Mouse (Mus musculus) midbrain, embryonic 15.5 days (tissue): ENCODE measurements around the gene Lbh. TPM values are rescaled to one million over a fixed set of nuclear protein-coding genes. Genes with fewer than 3 reads are reported as not detected.

Experiments used
- ATAC-seq: fragments of 200-750 bp; cut with Nextera tagmentation; replicated peaks from 2 replicates; pipeline ENCODE4 v1.8.0; 2017; ENCODE audit warnings: moderate TSS enrichment
- H3K27ac ChIP-seq: fragments of 300-500 bp; sonication (generic); 2 replicates; pipeline ENCODE4 v1.5.1; 2015; ENCODE audit warnings: mild to moderate bottlenecking, inconsistent platforms
- H3K27me3 ChIP-seq: fragments of 300-500 bp; sonication (generic); replicated peaks from 2 replicates; pipeline ENCODE4 v1.6.1; 2015; ENCODE audit warnings: inconsistent platforms
- H3K36me3 ChIP-seq: fragments of 300-500 bp; sonication (generic); replicated peaks from 2 replicates; pipeline ENCODE4 v1.6.1; 2015; ENCODE audit warnings: inconsistent platforms
- H3K4me1 ChIP-seq: fragments of 300-500 bp; sonication (generic); 2 replicates; pipeline ENCODE4 v1.6.1; 2015; ENCODE audit warnings: inconsistent platforms
- H3K4me2 ChIP-seq: fragments of 300-500 bp; sonication (generic); 2 replicates; pipeline ENCODE4 v1.6.1; 2015; ENCODE audit warnings: inconsistent platforms, mild to moderate bottlenecking, moderate library complexity
- H3K4me3 ChIP-seq: fragments of 300-500 bp; sonication (generic); 2 replicates; pipeline ENCODE4 v1.5.1; 2015; ENCODE audit warnings: mild to moderate bottlenecking, inconsistent platforms
- H3K9ac ChIP-seq: fragments of 300-500 bp; sonication (generic); 2 replicates; pipeline ENCODE4 v1.6.1; 2015; ENCODE audit warnings: mild to moderate bottlenecking, inconsistent platforms
- H3K9me3 ChIP-seq: fragments of 300-500 bp; sonication (generic); 2 replicates; pipeline ENCODE4 v1.6.1; 2016; ENCODE audit warnings: inconsistent platforms
- WGBS: fragments of 180-500 bp; shearing (Covaris S2); methylation state at CpG from one replicate; pipeline ENCODE4 v1.1.7; 2015; ENCODE audit warnings: mixed read lengths; 5-methylcytosine and 5-hydroxymethylcytosine counted together
- polyA plus RNA-seq: library from polyadenylated mRNA; unstranded; fragments of >200 nt; fragmentation: Nextera tagmentation; extraction: Ambion mirVana; gene quantifications from 2 replicates; pipeline ENCODE4 v1.2.1, GENCODE M21; 2015

The Lbh gene
- polyA plus RNA-seq, 1 experiment from 2014 or later, result 5.7 TPM

- no peak overlapping the region for H3K9ac ChIP-seq
- ATAC-seq, result no peak
Observed at GRCm38 (mm10) chr17:72933116-72933515, 15.0 kb downstream of the Lbh start.

GRCm38 (mm10) chr17:72934146-72934545, 16.0 kb downstream of the Lbh start:
- ATAC-seq, result no peak
- Histone ChIP-seq H3K4me1 (0 out of 2 replicates have a peak, but pooled peaks cover 15% of the 10 kb centered on the region), H3K27me3 (no peaks in the 10 kb centered on the region)

More at GRCm38 (mm10) chr17:72933116-72933515, 15.0 kb downstream of the Lbh start:
- no peak overlapping the region for H3K4me3 ChIP-seq
- no peaks in the 10 kb centered on the region for H3K27me3 ChIP-seq
- H3K9me3 ChIP-seq, result no peaks in the 10 kb centered on the region
- 97% methylated on average over 4 of the region's 4 CpGs for WGBS
- H3K27ac ChIP-seq, result no peak overlapping the region
- 0 out of 2 replicates have a peak, but pooled peaks cover 12% of the 10 kb centered on the region for H3K4me1 ChIP-seq
- H3K36me3 ChIP-seq, result 0 out of 2 replicates have a peak, but pooled peaks cover 13% of the 10 kb centered on the region
- H3K4me2 ChIP-seq, result no peak overlapping the region

GRCm38 (mm10) chr17:72934653-72935052, 16.5 kb downstream of the Lbh start:
- no peak overlapping the region for H3K4me2 ChIP-seq
- H3K4me1 ChIP-seq, result 0 out of 2 replicates have a peak, but pooled peaks cover 15% of the 10 kb centered on the region
- no peak for ATAC-seq
- H3K4me3 ChIP-seq, result no peak overlapping the region
- WGBS, result 30% methylated on average over 3 of the region's 3 CpGs
- H3K27ac ChIP-seq, result no peak overlapping the region
- H3K27me3 ChIP-seq, result no peaks in the 10 kb centered on the region
- H3K9ac ChIP-seq, result no peak overlapping the region
- peaks cover 13% of the 10 kb centered on the region for H3K36me3 ChIP-seq
- no peaks in the 10 kb centered on the region for H3K9me3 ChIP-seq

More at GRCm38 (mm10) chr17:72934146-72934545, 16.0 kb downstream of the Lbh start:
- no peak overlapping the region for H3K27ac ChIP-seq
- no peaks in the 10 kb centered on the region for H3K9me3 ChIP-seq
- H3K9ac ChIP-seq, result no peak overlapping the region
- H3K4me3 ChIP-seq, result no peak overlapping the region
- 0 out of 2 replicates have a peak, but pooled peaks cover 13% of the 10 kb centered on the region for H3K36me3 ChIP-seq
- no peak overlapping the region for H3K4me2 ChIP-seq
- 67% methylated on average over 2 of the region's 2 CpGs for WGBS

- Histone ChIP-seq H3K27ac (0 out of 2 replicates have a peak overlapping the region, but pooled peaks have one; percentile 6), H3K9me3 (no peaks in the 10 kb centered on the region), H3K4me1 (0 out of 2 replicates have a peak, but pooled peaks cover 15% of the 10 kb centered on the region), H3K4me3 (no peak overlapping the region), H3K9ac (no peak overlapping the region), H3K36me3 (peaks cover 23% of the 10 kb centered on the region), H3K4me2 (no peak overlapping the region), H3K27me3 (no peaks in the 10 kb centered on the region)
- no peak for ATAC-seq
- 67% methylated on average over 7 of the region's 7 CpGs for WGBS
Observed at GRCm38 (mm10) chr17:72935921-72936320, 17.8 kb downstream of the Lbh start.

- 75% methylated on average over 3 of the region's 3 CpGs for WGBS
- Histone ChIP-seq H3K27me3 (no peaks in the 10 kb centered on the region), H3K4me3 (no peak overlapping the region), H3K36me3 (peaks cover 27% of the 10 kb centered on the region), H3K4me2 (no peak overlapping the region), H3K27ac (no peak overlapping the region), H3K4me1 (0 out of 2 replicates have a peak, but pooled peaks cover 15% of the 10 kb centered on the region), H3K9me3 (no peaks in the 10 kb centered on the region), H3K9ac (no peak overlapping the region)
- no peak for ATAC-seq
Observed at GRCm38 (mm10) chr17:72936336-72936735, 18.2 kb downstream of the Lbh start.

GRCm38 (mm10) chr17:72937204-72937603, 19.1 kb downstream of the Lbh start:
- no peak overlapping the region for H3K9ac ChIP-seq
- 91% methylated on average over 9 of the region's 9 CpGs for WGBS
- H3K27me3 ChIP-seq, result no peaks in the 10 kb centered on the region
- no peaks in the 10 kb centered on the region for H3K9me3 ChIP-seq
- no peak overlapping the region for H3K4me2 ChIP-seq
- no peak overlapping the region for H3K4me3 ChIP-seq
- ATAC-seq, result no peak
- H3K36me3 ChIP-seq, result peaks cover 28% of the 10 kb centered on the region
- 0 out of 2 replicates have a peak, but pooled peaks cover 15% of the 10 kb centered on the region for H3K4me1 ChIP-seq
- H3K27ac ChIP-seq, result no peak overlapping the region

GRCm38 (mm10) chr17:72938026-72938795, 20.1 kb downstream of the Lbh start:
- Histone ChIP-seq H3K36me3 (peaks cover 21% of the 10 kb centered on the region), H3K9me3 (no peaks in the 10 kb centered on the region), H3K27me3 (no peaks in the 10 kb centered on the region), H3K27ac (no peak overlapping the region), H3K4me2 (no peak overlapping the region), H3K4me1 (0 out of 2 replicates have a peak, but pooled peaks cover 15% of the 10 kb centered on the region), H3K9ac (no peak overlapping the region), H3K4me3 (no peak overlapping the region)
- no peak for ATAC-seq
- WGBS, result 88% methylated on average over 11 of the region's 11 CpGs

GRCm38 (mm10) chr17:72938871-72939568, 20.9 kb downstream of the Lbh start:
- H3K4me1 ChIP-seq, result 0 out of 2 replicates have a peak, but pooled peaks cover 15% of the 10 kb centered on the region
- ATAC-seq, result no peak
- no peaks in the 10 kb centered on the region for H3K27me3 ChIP-seq
- no peak overlapping the region for H3K4me2 ChIP-seq
- no peak overlapping the region for H3K9ac ChIP-seq
- 88% methylated on average over 15 of the region's 15 CpGs for WGBS
- no peak overlapping the region for H3K27ac ChIP-seq
- no peaks in the 10 kb centered on the region for H3K9me3 ChIP-seq
- H3K4me3 ChIP-seq, result no peak overlapping the region
- H3K36me3 ChIP-seq, result peaks cover 21% of the 10 kb centered on the region

GRCm38 (mm10) chr17:72939569-72939899, 21.4 kb downstream of the Lbh start:
- no peak for ATAC-seq
- H3K4me1 ChIP-seq, result 0 out of 2 replicates have a peak, but pooled peaks cover 15% of the 10 kb centered on the region
- no peaks in the 10 kb centered on the region for H3K9me3 ChIP-seq
- no peak overlapping the region for H3K4me2 ChIP-seq
- WGBS, result 88% methylated on average over 6 of the region's 6 CpGs
- no peaks in the 10 kb centered on the region for H3K27me3 ChIP-seq
- H3K9ac ChIP-seq, result no peak overlapping the region
- no peak overlapping the region for H3K27ac ChIP-seq
- peaks cover 21% of the 10 kb centered on the region for H3K36me3 ChIP-seq
- no peak overlapping the region for H3K4me3 ChIP-seq

GRCm38 (mm10) chr17:72944368-72944767, 26.3 kb downstream of the Lbh start:
- no peak overlapping the region for H3K27ac ChIP-seq
- no peak for ATAC-seq
- no peaks in the 10 kb centered on the region for H3K9me3 ChIP-seq
- peaks cover 21% of the 10 kb centered on the region for H3K36me3 ChIP-seq
- no peak overlapping the region for H3K4me3 ChIP-seq
- H3K9ac ChIP-seq, result no peak overlapping the region
- H3K4me2 ChIP-seq, result no peak overlapping the region
- 89% methylated on average over 5 of the region's 5 CpGs for WGBS
- H3K4me1 ChIP-seq, result no peaks in the 10 kb centered on the region
- H3K27me3 ChIP-seq, result no peaks in the 10 kb centered on the region

GRCm38 (mm10) chr17:72947111-72947859, 29.2 kb downstream of the Lbh start:
- Histone ChIP-seq H3K4me2 (no peak overlapping the region), H3K9ac (no peak overlapping the region), H3K27ac (no peak overlapping the region), H3K4me3 (no peak overlapping the region), H3K27me3 (no peaks in the 10 kb centered on the region), H3K9me3 (no peaks in the 10 kb centered on the region), H3K36me3 (0 out of 2 replicates have a peak, but pooled peaks cover 2% of the 10 kb centered on the region), H3K4me1 (no peaks in the 10 kb centered on the region)
- 81% methylated on average over 6 of the region's 6 CpGs for WGBS
- no peak for ATAC-seq

- WGBS, result 82% methylated on average over 9 of the region's 9 CpGs
- no peaks in the 10 kb centered on the region for H3K9me3 ChIP-seq
- H3K27me3 ChIP-seq, result no peaks in the 10 kb centered on the region
- H3K4me1 ChIP-seq, result no peaks in the 10 kb centered on the region
- H3K36me3 ChIP-seq, result no peaks in the 10 kb centered on the region
- no peak overlapping the region for H3K9ac ChIP-seq
- ATAC-seq, result no peak
- no peak overlapping the region for H3K4me2 ChIP-seq
- no peak overlapping the region for H3K4me3 ChIP-seq
- H3K27ac ChIP-seq, result no peak overlapping the region
Observed at GRCm38 (mm10) chr17:72948119-72948518, 30.0 kb downstream of the Lbh start.
